Mouse (Mus musculus): ENCODE results near the gene Sclt1. TPM values are rescaled to one million over a fixed set of nuclear protein-coding genes. Genes with fewer than 3 reads are reported as not detected.

Sclt1 gene
- total and polyA plus RNA-seq, 3 experiments: 3.0 to 7.1 (median 5.2) TPM

- DNase-seq: no peak
- Histone ChIP-seq H3K9ac (ENCODE audit: low read depth, low read length) (no peak overlapping the region), H3K36me3 (ENCODE audit: control insufficient read depth, insufficient read depth, low read length) (no peaks in the 10 kb centered on the region; the same call in none of the 2 replicates), H3K4me1 (ENCODE audit: control insufficient read depth, insufficient read depth, low read length) (peaks cover 27% of the 10 kb centered on the region), H3K27me3 (ENCODE audit: control insufficient read depth, insufficient read depth, low read length) (no peaks in the 10 kb centered on the region), H3K79me2 (replicated peaks; ENCODE audit: control insufficient read depth, insufficient read depth, low read length) (peaks cover 2% of the 10 kb centered on the region; the same call in 1 of the 2 replicates), H3K27ac (no peak overlapping the region), H3K4me3 (no peak overlapping the region)
- WGBS: 67% methylated on average over 19 of the region's 19 CpGs
- TF ChIP-seq POLR2A (IDR thresholded peaks at IDR 0.05; ENCODE audit: insufficient read depth, low read depth, low read length) (no peak), EP300 (IDR thresholded peaks at IDR 0.05; ENCODE audit: insufficient read depth, low read depth, low read length) (no peak), CTCF (IDR thresholded peaks at IDR 0.05) (no peak)
- intact Hi-C loops (cut with DNase I): no loop called here
Observed at GRCm38 (mm10) chr3:41589246-41589914, 152.9 kb downstream of the Sclt1 start.

- DNase-seq: no peak
- H3K4me3 ChIP-seq: no peak overlapping the region
- WGBS: 87% methylated on average over 8 of the region's 8 CpGs
- intact Hi-C loops (cut with DNase I): no loop called here
- no peaks in the 10 kb centered on the region; the same call in 1 of the 2 replicates for H3K36me3 ChIP-seq (ENCODE audit: control insufficient read depth, insufficient read depth, low read length)
- H3K9ac ChIP-seq (ENCODE audit: low read depth, low read length): no peak overlapping the region
- H3K27me3 ChIP-seq (ENCODE audit: control insufficient read depth, insufficient read depth, low read length): no peaks in the 10 kb centered on the region
- no peak for TF ChIP-seq POLR2A (IDR thresholded peaks at IDR 0.05; ENCODE audit: insufficient read depth, low read depth, low read length)
- no peak for TF ChIP-seq CTCF (IDR thresholded peaks at IDR 0.05)
- no peak for TF ChIP-seq EP300 (IDR thresholded peaks at IDR 0.05; ENCODE audit: insufficient read depth, low read depth, low read length)
- H3K27ac ChIP-seq: no peak overlapping the region
- peaks cover 2% of the 10 kb centered on the region; the same call in 1 of the 2 replicates for H3K79me2 ChIP-seq (replicated peaks; ENCODE audit: control insufficient read depth, insufficient read depth, low read length)
- peaks cover 27% of the 10 kb centered on the region for H3K4me1 ChIP-seq (ENCODE audit: control insufficient read depth, insufficient read depth, low read length)
Observed at GRCm38 (mm10) chr3:41588495-41588894, 153.8 kb downstream of the Sclt1 start.

DNA sequence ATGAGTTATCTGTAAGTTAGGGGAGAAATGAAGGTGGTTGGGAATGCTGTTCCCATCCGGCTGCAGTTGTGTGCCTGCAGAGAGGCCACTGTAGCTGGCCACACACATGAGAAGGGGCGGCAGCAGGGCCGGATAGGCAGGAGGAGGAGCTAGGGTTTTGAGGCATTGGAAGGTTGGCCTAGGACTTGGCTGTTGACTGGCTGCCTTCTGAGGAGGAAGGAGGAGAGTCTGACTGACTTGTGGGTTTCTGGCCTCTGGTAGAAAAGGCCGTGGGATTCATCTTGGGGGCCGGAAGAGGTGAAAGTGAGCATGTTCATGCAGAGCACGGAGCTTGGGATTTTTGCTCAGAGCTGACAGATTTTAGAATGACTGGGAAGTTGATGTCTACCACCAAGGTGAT is 154.7 kb downstream of the Sclt1 start:
- intact Hi-C loops (cut with DNase I): no loop called here
- Histone ChIP-seq H3K79me2 (replicated peaks; ENCODE audit: control insufficient read depth, insufficient read depth, low read length) (peaks cover 2% of the 10 kb centered on the region; the same call in 1 of the 2 replicates), H3K27me3 (ENCODE audit: control insufficient read depth, insufficient read depth, low read length) (no peaks in the 10 kb centered on the region), H3K36me3 (ENCODE audit: control insufficient read depth, insufficient read depth, low read length) (no peaks in the 10 kb centered on the region; the same call in 1 of the 2 replicates), H3K4me3 (no peak overlapping the region), H3K9ac (ENCODE audit: low read depth, low read length) (no peak overlapping the region), H3K4me1 (ENCODE audit: control insufficient read depth, insufficient read depth, low read length) (peaks cover 30% of the 10 kb centered on the region), H3K27ac (no peak overlapping the region)
- DNase-seq: peak in 1 of 2 experiments; percentile 64
- WGBS: 47% methylated on average over 6 of the region's 6 CpGs
- TF ChIP-seq CTCF (IDR thresholded peaks at IDR 0.05) (no peak), EP300 (IDR thresholded peaks at IDR 0.05; ENCODE audit: insufficient read depth, low read depth, low read length) (no peak), POLR2A (IDR thresholded peaks at IDR 0.05; ENCODE audit: insufficient read depth, low read depth, low read length) (no peak)

- no peak for TF ChIP-seq CTCF (IDR thresholded peaks at IDR 0.05)
- TF ChIP-seq EP300 (IDR thresholded peaks at IDR 0.05; ENCODE audit: insufficient read depth, low read depth, low read length): no peak
- TF ChIP-seq POLR2A (IDR thresholded peaks at IDR 0.05; ENCODE audit: insufficient read depth, low read depth, low read length): no peak
- Histone ChIP-seq H3K9ac (ENCODE audit: low read depth, low read length) (no peak overlapping the region), H3K27me3 (ENCODE audit: control insufficient read depth, insufficient read depth, low read length) (no peaks in the 10 kb centered on the region), H3K4me3 (no peak overlapping the region), H3K27ac (peak overlapping the region; percentile 9; the same call in 1 of the 2 replicates), H3K79me2 (replicated peaks; ENCODE audit: control insufficient read depth, insufficient read depth, low read length) (peaks cover 2% of the 10 kb centered on the region; the same call in 1 of the 2 replicates), H3K36me3 (ENCODE audit: control insufficient read depth, insufficient read depth, low read length) (no peaks in the 10 kb centered on the region; the same call in 1 of the 2 replicates), H3K4me1 (ENCODE audit: control insufficient read depth, insufficient read depth, low read length) (peaks cover 33% of the 10 kb centered on the region)
- DNase-seq: peak in 1 of 2 experiments; percentile 33
- intact Hi-C loops (cut with DNase I): no loop called here
- WGBS: 28% methylated on average over 7 of the region's 7 CpGs
Observed at GRCm38 (mm10) chr3:41586917-41587316, 155.4 kb downstream of the Sclt1 start.

DNA sequence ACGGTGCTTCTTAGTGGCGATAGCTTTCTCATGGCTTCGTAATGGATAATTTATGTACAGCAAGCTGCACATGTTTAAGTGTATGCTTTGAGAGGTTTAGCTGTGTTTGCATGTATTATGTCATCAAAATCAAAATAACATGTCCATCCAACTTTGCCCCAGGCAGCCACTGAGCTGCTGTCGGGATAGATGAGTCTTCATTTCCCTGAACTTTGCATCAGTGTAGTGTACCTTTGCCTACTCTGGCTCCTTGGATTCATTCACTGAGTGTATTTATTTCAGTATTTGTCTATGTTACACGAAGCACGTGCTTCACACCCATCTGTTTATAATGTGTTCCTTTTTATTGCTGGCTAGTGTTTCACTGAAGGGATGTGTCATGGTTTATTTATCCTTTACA is 156.0 kb downstream of the Sclt1 start:
- no peak overlapping the region for H3K4me3 ChIP-seq
- H3K36me3 ChIP-seq (ENCODE audit: control insufficient read depth, insufficient read depth, low read length): no peaks in the 10 kb centered on the region; the same call in 1 of the 2 replicates
- intact Hi-C loops (cut with DNase I): no loop called here
- DNase-seq: no peak
- no peak overlapping the region for H3K9ac ChIP-seq (ENCODE audit: low read depth, low read length)
- H3K4me1 ChIP-seq (ENCODE audit: control insufficient read depth, insufficient read depth, low read length): peaks cover 32% of the 10 kb centered on the region
- TF ChIP-seq CTCF (IDR thresholded peaks at IDR 0.05): no peak
- H3K79me2 ChIP-seq (replicated peaks; ENCODE audit: control insufficient read depth, insufficient read depth, low read length): peaks cover 2% of the 10 kb centered on the region; the same call in 1 of the 2 replicates
- no peak overlapping the region for H3K27ac ChIP-seq
- WGBS: 86% methylated on average over 6 of the region's 6 CpGs
- H3K27me3 ChIP-seq (ENCODE audit: control insufficient read depth, insufficient read depth, low read length): no peaks in the 10 kb centered on the region

DNA sequence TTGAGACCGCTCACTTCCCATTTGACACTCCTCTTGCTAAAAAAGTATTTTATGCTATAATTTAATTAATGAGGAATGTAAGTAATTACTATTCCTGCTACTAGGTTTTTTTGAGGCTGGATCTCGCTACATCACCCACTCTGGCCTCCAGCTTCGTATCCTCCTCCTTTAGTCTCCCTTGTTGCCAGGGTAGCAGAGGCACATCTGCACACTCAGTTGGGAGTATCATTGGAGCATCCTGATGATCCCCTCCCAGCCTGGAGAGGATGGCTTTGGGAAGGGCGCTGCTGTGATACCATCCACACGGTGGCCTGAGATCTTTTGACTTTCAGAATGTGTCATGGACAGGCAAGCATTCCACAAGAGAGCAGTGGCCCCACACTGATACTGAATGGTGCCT is 156.8 kb downstream of the Sclt1 start:
- DNase-seq: peak in 1 of 2 experiments; percentile 11
- Histone ChIP-seq H3K27ac (no peak overlapping the region), H3K4me1 (ENCODE audit: control insufficient read depth, insufficient read depth, low read length) (peaks cover 32% of the 10 kb centered on the region), H3K27me3 (ENCODE audit: control insufficient read depth, insufficient read depth, low read length) (no peaks in the 10 kb centered on the region), H3K79me2 (replicated peaks; ENCODE audit: control insufficient read depth, insufficient read depth, low read length) (peaks cover 2% of the 10 kb centered on the region; the same call in 1 of the 2 replicates), H3K4me3 (no peak overlapping the region), H3K36me3 (ENCODE audit: control insufficient read depth, insufficient read depth, low read length) (no peaks in the 10 kb centered on the region; the same call in 1 of the 2 replicates), H3K9ac (ENCODE audit: low read depth, low read length) (no peak overlapping the region)
- no peak for TF ChIP-seq POLR2A (IDR thresholded peaks at IDR 0.05; ENCODE audit: insufficient read depth, low read depth, low read length)
- intact Hi-C loops (cut with DNase I): no loop called here
- 82% methylated on average over 5 of the region's 5 CpGs for WGBS

All from heart, adult 2 months (tissue).